In the genomic region with DNA sequence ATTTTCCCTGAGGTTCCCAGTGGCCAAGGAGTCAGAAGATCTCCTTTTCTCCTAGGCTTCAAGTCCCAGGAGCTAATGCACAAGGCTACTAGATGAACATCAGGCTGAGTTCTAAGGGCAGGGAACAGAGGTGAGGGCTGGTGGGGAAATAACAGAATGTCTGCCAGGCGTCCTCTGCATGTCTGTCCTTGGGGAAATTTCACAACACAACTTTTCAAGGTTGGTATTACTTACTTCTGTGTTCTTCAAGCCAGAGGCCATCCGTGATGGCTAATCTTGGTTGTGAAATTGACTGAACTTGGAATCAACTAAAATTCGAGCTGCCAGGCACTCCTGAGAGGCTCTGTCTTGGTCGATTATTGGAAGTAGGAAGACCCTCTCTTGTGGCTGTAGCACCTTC, we compare ENCODE assay signal across 27 mouse cellular contexts.
"Had no signal": no experiment of that assay in that cellular context is flagged by ENCODE, and none has a peak within 500 bp of the region (broad histone marks: within the 10 kb centered on the region; RNA-seq: fewer than 3 reads in every experiment).

No protein-coding gene starts in this region.

- H3K4me2 ChIP-seq: heart, embryonic 11.5 days; heart, embryonic 13.5 days; heart, embryonic 15.5 days; hindbrain, embryonic 12.5 days; hindbrain, embryonic 14.5 days; intestine, embryonic 15.5 days; limb, embryonic 12.5 days; liver, embryonic 11.5 days had no signal

- H3K9ac ChIP-seq: heart, embryonic 13.5 days; heart, embryonic 15.5 days; hindbrain, embryonic 12.5 days; hindbrain, embryonic 14.5 days; intestine, embryonic 15.5 days; limb, embryonic 12.5 days; liver, embryonic 14.5 days had no signal

- H3K4me1 ChIP-seq: heart, embryonic 13.5 days; heart, embryonic 15.5 days; hindbrain, embryonic 12.5 days; intestine, embryonic 15.5 days; limb, embryonic 10.5 days; limb, embryonic 12.5 days had no signal

- DNase-seq: gastrocnemius, adult 2 months; gastrocnemius, postnatal 14 days; gastrocnemius, postnatal 36 days; heart, adult 2 months; heart, postnatal 4 days; kidney, adult 18-20 months; kidney, adult 8-10 months; kidney, postnatal 10 days; kidney, postnatal 25 days; kidney, postnatal 4 days; liver had no signal

- H3K36me3 ChIP-seq: heart, embryonic 13.5 days; heart, embryonic 15.5 days; hindbrain, embryonic 10.5 days; hindbrain, embryonic 12.5 days; intestine, embryonic 15.5 days; limb, embryonic 10.5 days; limb, embryonic 12.5 days had no signal

- H3K9me3 ChIP-seq: heart, embryonic 13.5 days; heart, embryonic 15.5 days; hindbrain, embryonic 10.5 days; hindbrain, embryonic 12.5 days; intestine, embryonic 15.5 days; limb, embryonic 10.5 days; limb, embryonic 12.5 days had no signal

- H3K27ac ChIP-seq: gastrocnemius, adult 2 months; heart, adult 2 months; heart, embryonic 13.5 days; heart, embryonic 15.5 days; hindbrain, embryonic 10.5 days; hindbrain, embryonic 12.5 days; hindbrain, embryonic 14.5 days; intestine, embryonic 15.5 days; layer of hippocampus, adult 2 months; left cerebral cortex, adult 2 months; limb, embryonic 10.5 days; limb, embryonic 12.5 days; liver, embryonic 14.5 days had no signal

- H3K27me3 ChIP-seq: heart, embryonic 13.5 days; heart, embryonic 15.5 days; hindbrain, embryonic 12.5 days; intestine, embryonic 15.5 days; limb, embryonic 12.5 days had no signal

- ATAC-seq: hindbrain, embryonic 16.5 days; inflammation-experienced regulatory T-cells, adult 6 months; intestine, embryonic 15.5 days; intestine, postnatal 0 days had no signal

- H3K4me3 ChIP-seq: gastrocnemius, adult 2 months; heart, adult 2 months; heart, embryonic 13.5 days; heart, embryonic 15.5 days; hindbrain, embryonic 10.5 days; hindbrain, embryonic 12.5 days; intestine, embryonic 15.5 days; layer of hippocampus, adult 2 months; left cerebral cortex, adult 2 months; limb, embryonic 10.5 days; limb, embryonic 12.5 days had no signal
